Mouse (Mus musculus) megakaryocyte progenitor cell, adult 5-6 weeks (primary cell): ENCODE data around the gene Neo1. TPM values are rescaled to one million over a fixed set of nuclear protein-coding genes. Genes with fewer than 3 reads are reported as not detected.

Source experiments
- ATAC-seq: replicated peaks from 2 replicates; pipeline ENCODE4 v1.8.0; 2016; ENCODE audit warnings: mild to moderate bottlenecking, moderate TSS enrichment, inconsistent platforms; ENCODE audit not compliant: poor library complexity
- total RNA-seq, 2 experiments: library from RNA; stranded (forward) in 1 of 2; stranded (reverse) in 1 of 2; fragments of 157-497, 149-512 nt in 1 of 2; fragments of 200-1000 nt in 1 of 2; gene quantifications; 2 replicates each; pipeline versions ENCODE4 v1.2.3 to v1.2.4; 2015 to 2017

Neo1 gene
- total RNA-seq, 2 experiments from 2014 or later: not detected

DNA sequence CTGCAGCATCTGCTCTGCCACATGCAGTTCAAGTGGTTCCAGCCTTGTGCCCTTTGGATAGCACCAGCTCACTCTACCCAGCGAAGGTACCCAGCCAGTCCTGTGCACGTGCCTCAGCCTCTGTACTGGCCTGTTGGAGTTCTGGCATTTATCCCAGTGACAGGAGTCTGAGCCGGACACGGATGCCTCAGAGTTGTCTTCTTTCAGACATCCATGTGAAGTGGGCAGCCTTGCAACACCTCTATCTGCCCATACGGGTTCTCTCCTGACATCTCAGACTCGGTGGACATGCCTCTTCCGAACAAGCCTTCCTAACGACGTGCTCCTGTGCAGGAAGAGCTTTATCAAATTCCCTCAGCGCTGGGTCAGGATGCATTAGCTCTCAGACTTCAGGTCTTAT lies 165.1 kb downstream of the Neo1 start:
- no peak for ATAC-seq

DNA sequence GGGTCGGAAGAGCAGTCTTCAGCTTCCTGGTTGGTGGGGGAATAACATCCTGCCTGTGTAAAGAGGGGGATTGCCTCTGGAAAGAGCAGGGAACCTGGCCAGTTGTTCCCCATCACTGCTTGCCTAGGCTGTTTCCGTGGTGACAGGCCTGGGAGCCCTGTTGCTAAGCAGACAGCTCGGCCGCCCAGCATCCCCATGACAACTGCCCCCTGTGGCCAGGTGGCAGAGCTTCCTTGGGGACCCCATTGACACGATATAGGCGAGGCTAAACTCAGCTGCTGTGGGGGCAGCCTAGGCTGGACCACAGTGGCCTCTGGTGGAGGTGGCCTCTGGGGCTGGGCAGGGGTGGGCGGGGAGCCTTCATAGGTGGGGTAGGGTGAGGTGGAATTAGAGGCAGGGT lies 172.4 kb downstream of the Neo1 start:
- ATAC-seq: no peak

DNA sequence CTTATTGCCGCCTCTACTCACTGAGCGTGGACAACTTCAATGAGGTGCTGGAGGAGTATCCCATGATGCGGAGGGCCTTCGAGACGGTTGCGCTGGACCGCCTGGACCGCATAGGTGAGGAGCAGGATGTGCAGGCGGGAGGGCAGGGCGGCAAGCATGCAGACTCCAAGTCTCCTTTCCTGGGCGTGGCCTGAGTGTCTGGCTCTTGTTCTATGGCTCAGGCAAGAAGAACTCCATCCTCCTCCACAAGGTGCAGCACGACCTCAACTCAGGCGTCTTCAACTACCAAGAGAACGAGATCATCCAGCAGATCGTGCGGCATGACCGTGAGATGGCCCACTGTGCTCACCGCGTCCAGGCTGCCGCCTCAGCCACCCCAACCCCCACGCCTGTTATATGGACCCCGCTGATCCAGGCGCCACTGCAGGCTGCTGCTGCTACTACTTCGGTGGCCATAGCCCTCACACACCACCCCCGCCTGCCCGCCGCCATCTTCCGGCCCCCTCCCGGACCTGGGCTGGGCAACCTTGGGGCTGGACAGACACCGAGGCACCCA lies 177.1 kb downstream of the Neo1 start:
- ATAC-seq: no peak

DNA sequence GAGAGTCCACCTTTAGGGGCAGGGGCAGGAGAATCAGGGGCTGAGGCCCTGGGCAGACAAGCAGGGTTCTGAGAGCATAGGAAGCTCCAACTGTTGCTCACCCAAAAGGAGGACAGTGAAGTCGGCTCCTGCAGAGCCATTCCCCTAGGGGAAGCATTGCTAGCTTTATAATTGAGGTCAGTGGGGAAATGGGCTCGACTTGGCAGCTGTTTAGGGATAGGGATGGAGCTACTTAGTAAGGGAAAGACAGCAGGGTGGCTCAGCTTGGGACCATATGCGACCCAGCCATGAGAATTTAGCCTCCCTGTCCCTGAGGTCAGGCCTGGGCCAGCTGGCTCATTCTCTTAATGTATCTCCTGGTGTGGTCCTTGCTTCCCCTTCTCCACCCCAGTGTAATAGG lies 181.3 kb downstream of the Neo1 start:
- no peak for ATAC-seq

DNA sequence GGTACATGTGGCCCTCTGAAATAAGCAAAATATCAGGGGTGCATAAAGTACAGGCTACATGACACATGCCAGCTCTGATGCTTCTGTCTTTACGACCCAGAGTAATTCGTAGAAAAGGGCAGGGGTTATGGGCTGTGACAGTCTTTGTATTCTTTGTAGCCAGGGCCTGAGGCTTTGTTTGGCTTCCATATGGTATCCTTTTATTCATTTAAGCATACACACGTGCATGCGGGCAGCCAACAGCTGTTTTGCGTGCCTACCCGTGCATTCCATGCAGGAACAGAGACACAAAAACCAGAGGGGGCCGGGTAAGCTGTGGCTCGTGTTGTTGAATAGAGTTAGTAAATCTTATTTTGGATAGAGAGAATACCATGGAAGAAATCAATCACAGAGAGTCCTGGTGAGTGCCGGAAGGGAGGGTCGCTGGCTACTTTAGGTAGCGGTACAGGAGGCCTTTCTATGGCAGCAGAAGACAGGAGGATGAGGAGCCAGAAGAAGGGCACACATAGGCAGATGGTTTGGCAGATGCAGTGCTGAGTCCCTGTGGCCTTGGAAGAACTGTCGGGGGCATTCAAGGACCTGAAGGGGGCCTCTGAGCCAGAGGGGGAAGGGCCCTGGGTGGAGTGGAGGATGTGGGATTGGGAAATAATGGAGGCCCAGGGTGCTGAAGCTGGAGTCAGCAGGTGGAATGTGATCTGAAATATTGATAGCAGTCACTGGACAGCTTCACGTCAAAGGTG lies 186.5 kb downstream of the Neo1 start:
- ATAC-seq: no peak

DNA sequence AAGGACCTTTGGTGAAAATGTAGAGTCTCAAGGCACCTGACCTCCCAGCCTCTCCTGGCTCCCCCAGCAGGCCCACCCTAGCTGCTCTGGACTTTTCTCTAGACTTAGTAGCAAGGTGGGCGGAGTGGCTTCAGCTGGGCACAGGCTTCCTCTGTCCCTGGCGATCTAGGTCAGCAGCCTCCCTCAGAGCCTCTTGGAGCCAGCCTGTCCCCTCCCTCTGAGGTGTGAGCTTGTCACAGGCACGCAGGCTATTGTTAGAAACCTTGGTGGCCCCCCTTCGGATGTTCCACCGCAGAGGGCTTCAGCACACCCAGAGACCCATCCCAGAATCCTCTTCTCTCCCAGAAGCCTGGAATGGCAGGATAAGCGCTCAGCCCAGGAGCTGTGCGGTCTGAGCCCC lies 188.6 kb downstream of the Neo1 start:
- ATAC-seq: no peak

DNA sequence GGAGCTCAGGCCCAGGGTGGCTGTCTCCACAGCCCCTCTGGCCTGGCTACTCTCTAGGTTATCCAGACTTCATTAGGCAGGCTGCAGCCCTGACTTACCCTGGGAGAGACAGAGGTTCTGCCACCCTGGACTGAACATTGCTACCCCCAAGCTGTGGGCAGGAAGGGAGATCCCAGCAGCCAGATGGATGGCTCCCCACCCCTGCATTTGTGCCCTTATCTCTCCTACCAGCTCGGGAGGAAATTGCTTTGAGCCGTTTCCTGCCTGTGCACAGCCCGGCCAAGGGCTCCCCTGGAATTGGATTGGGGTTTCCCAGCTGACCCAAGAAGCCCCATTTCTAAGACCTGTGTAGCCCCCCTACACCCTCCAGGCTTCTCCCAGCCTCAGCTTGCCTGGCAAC lies 189.2 kb downstream of the Neo1 start:
- ATAC-seq: no peak

DNA sequence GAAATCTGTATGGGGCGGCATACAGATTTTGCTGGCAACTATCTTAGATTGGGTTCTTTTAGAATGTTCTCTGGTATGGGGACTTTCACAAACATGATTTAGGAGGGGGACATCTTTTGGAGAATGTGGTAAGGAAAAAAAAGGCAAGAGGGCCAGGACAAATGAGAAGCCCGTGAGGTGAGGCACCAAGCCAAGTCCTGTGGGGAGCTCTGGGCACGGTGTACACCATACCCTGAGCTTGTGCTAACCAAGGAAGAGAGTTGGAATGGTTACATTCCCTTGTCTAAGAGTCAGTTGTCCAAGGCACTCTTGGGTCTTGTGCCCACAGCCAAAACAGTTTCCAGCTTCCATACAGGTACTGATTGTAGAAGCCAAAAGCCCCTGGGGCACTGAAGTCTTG lies 191.6 kb downstream of the Neo1 start:
- ATAC-seq: no peak

DNA sequence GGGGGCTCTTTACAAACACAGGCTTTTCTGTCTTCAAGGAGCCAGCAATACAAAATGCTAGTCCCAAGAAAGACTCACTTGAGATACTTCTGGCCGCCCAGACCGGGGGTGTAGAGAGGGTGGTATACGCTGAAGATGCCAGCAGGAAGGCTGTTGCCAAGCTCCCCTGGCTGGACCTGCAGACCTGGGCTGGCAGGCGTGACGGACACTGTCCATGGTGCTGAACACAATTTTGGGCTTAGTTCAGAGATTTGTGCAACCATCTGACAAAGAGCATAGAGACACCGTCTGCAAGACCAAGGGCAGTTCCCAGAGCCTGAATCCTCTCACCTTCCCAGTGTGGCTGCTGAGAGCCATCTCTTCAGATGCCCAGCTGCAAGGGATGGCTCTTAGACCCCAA lies 194.6 kb downstream of the Neo1 start:
- ATAC-seq: peak; percentile 58; the same call in 1 of the 2 replicates

DNA sequence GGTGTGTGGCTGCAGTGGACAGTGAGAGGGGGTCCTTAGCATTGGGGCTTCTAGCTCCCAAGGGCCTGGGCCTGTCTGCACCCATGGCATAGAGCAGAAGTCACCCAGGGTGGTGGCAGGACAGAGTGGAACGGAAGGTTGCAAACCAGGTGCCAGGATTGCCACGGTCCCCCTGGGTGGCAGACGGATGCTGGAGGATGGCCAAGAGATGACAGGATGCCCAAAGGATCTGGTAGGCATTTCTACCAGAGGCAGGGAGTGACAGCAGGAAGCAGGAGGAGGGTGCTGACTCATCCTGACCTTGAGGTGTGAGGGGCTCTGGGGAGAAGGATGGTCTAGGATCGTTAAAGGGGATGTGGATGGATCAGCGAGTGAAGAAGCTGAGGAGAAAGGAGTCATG lies 197.7 kb downstream of the Neo1 start:
- no peak for ATAC-seq

DNA sequence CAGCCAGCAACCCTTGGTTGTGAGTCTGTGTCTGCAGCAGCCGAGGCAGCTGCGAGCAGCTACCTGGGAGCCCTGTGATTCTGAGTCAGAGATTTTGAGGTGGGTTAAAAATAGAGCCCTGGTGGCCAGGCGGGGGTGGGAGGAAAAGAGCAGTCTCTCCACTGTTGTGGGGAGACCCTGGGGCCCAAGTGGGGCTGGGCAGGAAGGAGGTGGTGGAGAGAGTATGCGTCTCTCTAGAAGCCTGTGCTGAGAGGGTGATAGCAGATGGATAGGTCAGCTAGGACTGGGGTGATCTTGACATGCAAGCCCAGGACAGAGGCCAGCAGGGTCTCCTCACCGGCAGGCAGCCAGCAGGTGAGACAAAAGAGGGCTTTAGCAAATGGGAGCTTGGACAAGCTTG lies 199.1 kb downstream of the Neo1 start:
- no peak for ATAC-seq

DNA sequence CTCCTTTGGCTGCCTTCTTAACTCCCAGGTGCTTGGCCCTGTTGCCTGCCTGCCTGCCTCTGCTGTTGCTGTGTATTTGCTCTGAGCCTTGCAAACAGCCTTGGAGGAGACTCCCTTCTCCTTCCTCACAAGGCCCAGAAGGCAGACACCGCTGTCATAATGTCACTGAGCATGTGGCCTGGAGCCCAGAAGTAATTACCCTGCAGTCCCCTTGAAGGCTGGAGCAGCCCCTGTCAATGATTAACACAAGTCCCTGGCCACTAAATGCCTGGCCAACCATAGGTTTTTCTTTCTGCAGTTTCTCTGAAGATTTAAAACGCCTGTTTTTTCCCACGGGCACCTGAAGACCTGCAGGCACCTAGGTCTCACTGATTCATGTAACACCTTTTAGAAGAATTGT lies 203.3 kb downstream of the Neo1 start:
- no peak for ATAC-seq

DNA sequence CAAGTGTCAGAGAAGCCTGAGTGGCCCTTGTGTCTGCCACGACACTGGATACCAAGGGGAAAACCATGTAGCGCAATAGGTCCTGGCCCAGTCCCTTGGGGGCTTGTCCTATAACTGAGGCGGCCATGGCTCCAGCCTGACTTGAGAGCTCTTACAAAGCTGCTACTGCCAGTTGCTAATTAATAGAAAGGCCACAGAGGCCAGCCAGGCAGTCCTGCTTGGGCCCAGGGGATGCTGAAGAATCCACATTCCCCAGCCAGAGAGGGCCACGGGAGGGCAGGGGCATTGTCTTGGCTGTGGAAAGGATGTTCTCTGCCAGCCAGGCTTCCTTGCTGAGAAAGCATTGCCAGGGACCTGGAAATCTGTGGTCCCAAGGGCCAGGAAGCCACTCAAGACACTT lies 206.6 kb downstream of the Neo1 start:
- no peak for ATAC-seq

Other genes starting within 250 kb of the Neo1 start
- not detected in 2 replicates for gene Hcn4, start 213.0 kb downstream of the Neo1 start, total RNA-seq (2015)
- not detected in 2 replicates for gene Hcn4, start 213.0 kb downstream of the Neo1 start, total RNA-seq (2017)